Mouse (Mus musculus) spleen, embryonic (tissue): Measurements from ENCODE around the gene Itih2.

Source experiments
- CTCF ChIA-PET: fragments of 350-600 bp; sonication (Branson Sonifier 250); formaldehyde crosslinking; loops from one replicate; lab custom pipeline; 2022; lab: Charles Lee

The Itih2 gene

GRCm38 (mm10) chr2:10131296-10131695 lies at the start of gene Itih2:
TSS of gene Itih2 (minus strand) at chr2:10131396.
- CTCF ChIA-PET, result no interaction called here

- CTCF ChIA-PET, result no interaction called here
Observed at GRCm38 (mm10) chr2:10169991-10170390, 38.8 kb upstream of the Itih2 start.

GRCm38 (mm10) chr2:10168016-10168415 lies 36.8 kb upstream of the Itih2 start:
- CTCF ChIA-PET, result no interaction called here

- CTCF ChIA-PET, result no interaction called here
Observed at GRCm38 (mm10) chr2:10167283-10167682, 36.1 kb upstream of the Itih2 start.

- CTCF ChIA-PET, result no interaction called here
Observed at GRCm38 (mm10) chr2:10166635-10167034, 35.4 kb upstream of the Itih2 start.

- CTCF ChIA-PET, result no interaction called here
Observed at GRCm38 (mm10) chr2:10162011-10162410, 30.8 kb upstream of the Itih2 start.

- CTCF ChIA-PET, result interaction anchor here (0.7 kb wide), 1 partner anchor 88 kb away, joined by 6 read pairs; no protein-coding TSS in a partner anchor
Observed at GRCm38 (mm10) chr2:10157184-10157583, 26.0 kb upstream of the Itih2 start.

GRCm38 (mm10) chr2:10153201-10154075 lies 22.2 kb upstream of the Itih2 start, which contains the start of gene Itih5:
TSS of gene Itih5 (plus strand) at chr2:10153571.
- CTCF ChIA-PET, result interaction anchor here (1.5 kb wide), 1 partner anchor 10 kb away, joined by 8 read pairs; no protein-coding TSS in a partner anchor

- CTCF ChIA-PET, result no interaction called here
Observed at GRCm38 (mm10) chr2:10152590-10152989, 21.4 kb upstream of the Itih2 start.

- CTCF ChIA-PET, result no interaction called here
Observed at GRCm38 (mm10) chr2:10147176-10147575, 16.0 kb upstream of the Itih2 start.

GRCm38 (mm10) chr2:10145514-10145913 lies 14.3 kb upstream of the Itih2 start:
- CTCF ChIA-PET, result interaction anchor here (1.0 kb wide), 1 partner anchor 143 kb away, joined by 3 read pairs; no protein-coding TSS in a partner anchor

GRCm38 (mm10) chr2:10142472-10143454 lies 11.6 kb upstream of the Itih2 start:
- CTCF ChIA-PET, result interaction anchor here (0.6 to 1.7 kb wide), 5 partner anchors 11 to 422 kb away, joined by 3 to 37 read pairs (median 5); no protein-coding TSS in a partner anchor

GRCm38 (mm10) chr2:10140456-10140855 lies 9.3 kb upstream of the Itih2 start:
- CTCF ChIA-PET, result no interaction called here

- CTCF ChIA-PET, result no interaction called here
Observed at GRCm38 (mm10) chr2:10137320-10137719, 6.1 kb upstream of the Itih2 start.

- CTCF ChIA-PET, result no interaction called here
Observed at GRCm38 (mm10) chr2:10133941-10134340, 2.7 kb upstream of the Itih2 start.

GRCm38 (mm10) chr2:10132128-10132527 lies 932 bp upstream of the Itih2 start:
- CTCF ChIA-PET, result no interaction called here

GRCm38 (mm10) chr2:10130341-10130990 lies 730 bp downstream of the Itih2 start:
- CTCF ChIA-PET, result no interaction called here

- CTCF ChIA-PET, result no interaction called here
Observed at GRCm38 (mm10) chr2:10128571-10128970, 2.6 kb downstream of the Itih2 start.

- CTCF ChIA-PET, result no interaction called here
Observed at GRCm38 (mm10) chr2:10127471-10127870, 3.7 kb downstream of the Itih2 start.

GRCm38 (mm10) chr2:10126122-10126521 lies 5.1 kb downstream of the Itih2 start:
- CTCF ChIA-PET, result no interaction called here

GRCm38 (mm10) chr2:10121826-10122225 lies 9.4 kb downstream of the Itih2 start:
- CTCF ChIA-PET, result no interaction called here
